Mouse (Mus musculus): ENCODE results near the gene Il22ra2. TPM values are rescaled to one million over a fixed set of nuclear protein-coding genes. Genes with fewer than 3 reads are reported as not detected.

Il22ra2 gene
- not detected in 2 replicates for polyA plus RNA-seq (2016; fragmentation: Nextera tagmentation; extraction: Ambion mirVana)

- Histone ChIP-seq H3K9me3 (no peaks in the 10 kb centered on the region), H3K4me1 (replicated peaks) (no peaks in the 10 kb centered on the region), H3K4me3 (replicated peaks) (no peak within 1 kb of the TSS), H3K9ac (replicated peaks) (no peak within 1 kb of the TSS), H3K27me3 (no peaks in the 10 kb centered on the region), H3K4me2 (no peak within 1 kb of the TSS), H3K36me3 (no peaks in the 10 kb centered on the region), H3K27ac (no peak within 1 kb of the TSS)
- ATAC-seq (ENCODE audit: insufficient number of reproducible peaks, insufficient read depth, low FRiP score, low TSS enrichment, low read depth): no peak
- 84% methylated on average over 2 of the region's 2 CpGs for WGBS
These were observed at the start of gene Il22ra2 for GRCm38 (mm10) chr10:19621408-19622048. Gene Il22ra2, plus strand, starts transcription at chr10:19621998.

- H3K4me3 ChIP-seq (replicated peaks): no peak overlapping the region
- no peaks in the 10 kb centered on the region for H3K4me1 ChIP-seq (replicated peaks)
- 90% methylated on average over 3 of the region's 3 CpGs for WGBS
- no peak overlapping the region for H3K4me2 ChIP-seq
- no peaks in the 10 kb centered on the region for H3K9me3 ChIP-seq
- H3K36me3 ChIP-seq: no peaks in the 10 kb centered on the region
- H3K27me3 ChIP-seq: no peaks in the 10 kb centered on the region
- ATAC-seq (ENCODE audit: insufficient number of reproducible peaks, insufficient read depth, low FRiP score, low TSS enrichment, low read depth): no peak
- no peak overlapping the region for H3K27ac ChIP-seq
- no peak overlapping the region for H3K9ac ChIP-seq (replicated peaks)
These were observed 44.2 kb upstream of the Il22ra2 start for GRCm38 (mm10) chr10:19577571-19577970.

GRCm38 (mm10) chr10:19578001-19578400 lies 43.8 kb upstream of the Il22ra2 start:
- Histone ChIP-seq H3K27me3 (no peaks in the 10 kb centered on the region), H3K4me2 (no peak overlapping the region), H3K36me3 (no peaks in the 10 kb centered on the region), H3K4me3 (replicated peaks) (no peak overlapping the region), H3K9ac (replicated peaks) (no peak overlapping the region), H3K4me1 (replicated peaks) (no peaks in the 10 kb centered on the region), H3K27ac (no peak overlapping the region), H3K9me3 (no peaks in the 10 kb centered on the region)
- 49% methylated on average over 6 of the region's 6 CpGs for WGBS
- ATAC-seq (ENCODE audit: insufficient number of reproducible peaks, insufficient read depth, low FRiP score, low TSS enrichment, low read depth): no peak

- ATAC-seq (ENCODE audit: insufficient number of reproducible peaks, insufficient read depth, low FRiP score, low TSS enrichment, low read depth): no peak
- no peaks in the 10 kb centered on the region for H3K36me3 ChIP-seq
- no peak overlapping the region for H3K9ac ChIP-seq (replicated peaks)
- H3K9me3 ChIP-seq: no peaks in the 10 kb centered on the region
- H3K4me1 ChIP-seq (replicated peaks): no peaks in the 10 kb centered on the region
- no peak overlapping the region for H3K4me3 ChIP-seq (replicated peaks)
- no peak overlapping the region for H3K4me2 ChIP-seq
- 65% methylated on average over 9 of the region's 9 CpGs for WGBS
- H3K27me3 ChIP-seq: no peaks in the 10 kb centered on the region
- no peak overlapping the region for H3K27ac ChIP-seq
These were observed 43.3 kb upstream of the Il22ra2 start for GRCm38 (mm10) chr10:19578409-19578986.

GRCm38 (mm10) chr10:19580660-19581059 lies 41.1 kb upstream of the Il22ra2 start:
- no peak overlapping the region for H3K9ac ChIP-seq (replicated peaks)
- H3K27me3 ChIP-seq: no peaks in the 10 kb centered on the region
- H3K36me3 ChIP-seq: no peaks in the 10 kb centered on the region
- 60% methylated on average over 3 of the region's 3 CpGs for WGBS
- no peak for ATAC-seq (ENCODE audit: insufficient number of reproducible peaks, insufficient read depth, low FRiP score, low TSS enrichment, low read depth)
- H3K4me1 ChIP-seq (replicated peaks): no peaks in the 10 kb centered on the region
- H3K4me2 ChIP-seq: no peak overlapping the region
- H3K9me3 ChIP-seq: no peaks in the 10 kb centered on the region
- H3K27ac ChIP-seq: no peak overlapping the region
- H3K4me3 ChIP-seq (replicated peaks): no peak overlapping the region

GRCm38 (mm10) chr10:19581844-19582582 lies 39.8 kb upstream of the Il22ra2 start:
- H3K9ac ChIP-seq (replicated peaks): no peak overlapping the region
- H3K27me3 ChIP-seq: no peaks in the 10 kb centered on the region
- H3K27ac ChIP-seq: no peak overlapping the region
- ATAC-seq (ENCODE audit: insufficient number of reproducible peaks, insufficient read depth, low FRiP score, low TSS enrichment, low read depth): no peak
- H3K9me3 ChIP-seq: no peaks in the 10 kb centered on the region
- WGBS: 77% methylated on average over 9 of the region's 9 CpGs
- no peak overlapping the region for H3K4me3 ChIP-seq (replicated peaks)
- H3K36me3 ChIP-seq: no peaks in the 10 kb centered on the region
- H3K4me2 ChIP-seq: no peak overlapping the region
- H3K4me1 ChIP-seq (replicated peaks): no peaks in the 10 kb centered on the region

GRCm38 (mm10) chr10:19582806-19583430 lies 38.9 kb upstream of the Il22ra2 start:
- H3K27ac ChIP-seq: no peak overlapping the region
- H3K9ac ChIP-seq (replicated peaks): no peak overlapping the region
- no peaks in the 10 kb centered on the region for H3K9me3 ChIP-seq
- H3K4me3 ChIP-seq (replicated peaks): no peak overlapping the region
- no peaks in the 10 kb centered on the region for H3K36me3 ChIP-seq
- no peak overlapping the region for H3K4me2 ChIP-seq
- no peaks in the 10 kb centered on the region for H3K4me1 ChIP-seq (replicated peaks)
- 73% methylated on average over 7 of the region's 7 CpGs for WGBS
- no peak for ATAC-seq (ENCODE audit: insufficient number of reproducible peaks, insufficient read depth, low FRiP score, low TSS enrichment, low read depth)
- H3K27me3 ChIP-seq: no peaks in the 10 kb centered on the region

GRCm38 (mm10) chr10:19584064-19584463 lies 37.7 kb upstream of the Il22ra2 start:
- no peak overlapping the region for H3K9ac ChIP-seq (replicated peaks)
- 83% methylated on average over 2 of the region's 2 CpGs for WGBS
- no peak overlapping the region for H3K27ac ChIP-seq
- H3K4me1 ChIP-seq (replicated peaks): no peaks in the 10 kb centered on the region
- no peak overlapping the region for H3K4me3 ChIP-seq (replicated peaks)
- H3K9me3 ChIP-seq: no peaks in the 10 kb centered on the region
- H3K27me3 ChIP-seq: no peaks in the 10 kb centered on the region
- no peaks in the 10 kb centered on the region for H3K36me3 ChIP-seq
- no peak for ATAC-seq (ENCODE audit: insufficient number of reproducible peaks, insufficient read depth, low FRiP score, low TSS enrichment, low read depth)
- H3K4me2 ChIP-seq: no peak overlapping the region

- H3K9ac ChIP-seq (replicated peaks): no peak overlapping the region
- H3K9me3 ChIP-seq: no peaks in the 10 kb centered on the region
- H3K27ac ChIP-seq: no peak overlapping the region
- ATAC-seq (ENCODE audit: insufficient number of reproducible peaks, insufficient read depth, low FRiP score, low TSS enrichment, low read depth): no peak
- no peak overlapping the region for H3K4me2 ChIP-seq
- H3K4me1 ChIP-seq (replicated peaks): no peaks in the 10 kb centered on the region
- no peaks in the 10 kb centered on the region for H3K27me3 ChIP-seq
- H3K36me3 ChIP-seq: no peaks in the 10 kb centered on the region
- H3K4me3 ChIP-seq (replicated peaks): no peak overlapping the region
- 88% methylated on average over 1 of the region's 1 CpGs for WGBS
These were observed 37.0 kb upstream of the Il22ra2 start for GRCm38 (mm10) chr10:19584846-19585245.

GRCm38 (mm10) chr10:19585860-19586259 lies 35.9 kb upstream of the Il22ra2 start:
- no peak overlapping the region for H3K4me3 ChIP-seq (replicated peaks)
- no peak overlapping the region for H3K27ac ChIP-seq
- no peaks in the 10 kb centered on the region for H3K27me3 ChIP-seq
- H3K36me3 ChIP-seq: no peaks in the 10 kb centered on the region
- H3K9ac ChIP-seq (replicated peaks): no peak overlapping the region
- no peaks in the 10 kb centered on the region for H3K4me1 ChIP-seq (replicated peaks)
- WGBS: 92% methylated on average over 5 of the region's 5 CpGs
- no peaks in the 10 kb centered on the region for H3K9me3 ChIP-seq
- H3K4me2 ChIP-seq: no peak overlapping the region
- ATAC-seq (ENCODE audit: insufficient number of reproducible peaks, insufficient read depth, low FRiP score, low TSS enrichment, low read depth): no peak

GRCm38 (mm10) chr10:19587281-19587680 lies 34.5 kb upstream of the Il22ra2 start:
- Histone ChIP-seq H3K36me3 (no peaks in the 10 kb centered on the region), H3K9me3 (no peaks in the 10 kb centered on the region), H3K4me3 (replicated peaks) (no peak overlapping the region), H3K27me3 (no peaks in the 10 kb centered on the region), H3K4me1 (replicated peaks) (no peaks in the 10 kb centered on the region), H3K4me2 (no peak overlapping the region), H3K27ac (no peak overlapping the region), H3K9ac (replicated peaks) (no peak overlapping the region)
- ATAC-seq (ENCODE audit: insufficient number of reproducible peaks, insufficient read depth, low FRiP score, low TSS enrichment, low read depth): no peak
- WGBS: 80% methylated on average over 3 of the region's 3 CpGs

Data from limb, embryonic 12.5 days (tissue).